Mouse (Mus musculus) left cerebral cortex, postnatal 36 days (tissue): Measurements from ENCODE around the gene Ddx55. TPM values are rescaled to one million over a fixed set of nuclear protein-coding genes. Genes with fewer than 3 reads are reported as not detected.
"Not testable (repeated sequence)": the region's sequence is repeated elsewhere in the genome, so short reads cannot be mapped to it uniquely, and the experiment has no call there.

Experiments used
- DNase-seq, 2 experiments: peaks; one replicate each; pipeline ENCODE4 v3.0.0; 2021 to 2022; ENCODE audit warnings: low spot score in 2 of 2, mixed read lengths in 1 of 2
- intact Hi-C: fragments of 180-260 bp; cut with DNase I; formaldehyde crosslinking; loops from one replicate; pipeline ENCODE4 v1.15.1; 2025
- total RNA-seq, 2 experiments: library from RNA; stranded (reverse); gene quantifications; 2 replicates each; pipeline ENCODE4 v1.2.3; 2021

Ddx55 gene
- total RNA-seq, 2 experiments from 2014 or later = 23.9 to 31.0 TPM

DNA sequence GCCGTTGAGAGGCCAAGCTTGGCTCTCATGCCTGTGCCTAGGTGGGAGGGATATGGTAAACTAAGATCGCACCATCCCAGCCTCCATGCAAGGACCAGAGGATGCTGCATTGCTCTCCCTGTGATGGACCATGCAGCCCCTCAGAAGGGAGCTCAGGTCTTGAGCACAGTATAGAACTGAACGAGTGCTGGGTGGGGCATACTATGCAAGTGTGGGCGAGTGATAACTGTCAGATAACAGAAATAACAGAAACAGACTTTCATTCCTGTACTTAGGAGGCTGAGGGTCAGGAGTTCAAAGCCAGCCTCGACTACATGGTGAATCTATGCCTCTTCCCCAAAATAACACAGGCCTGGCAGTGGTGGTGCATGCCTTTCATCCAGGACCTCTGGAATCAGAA, 17.6 kb upstream of the Ddx55 start:
- DNase-seq = no peak
- intact Hi-C loops = no loop called here

DNA sequence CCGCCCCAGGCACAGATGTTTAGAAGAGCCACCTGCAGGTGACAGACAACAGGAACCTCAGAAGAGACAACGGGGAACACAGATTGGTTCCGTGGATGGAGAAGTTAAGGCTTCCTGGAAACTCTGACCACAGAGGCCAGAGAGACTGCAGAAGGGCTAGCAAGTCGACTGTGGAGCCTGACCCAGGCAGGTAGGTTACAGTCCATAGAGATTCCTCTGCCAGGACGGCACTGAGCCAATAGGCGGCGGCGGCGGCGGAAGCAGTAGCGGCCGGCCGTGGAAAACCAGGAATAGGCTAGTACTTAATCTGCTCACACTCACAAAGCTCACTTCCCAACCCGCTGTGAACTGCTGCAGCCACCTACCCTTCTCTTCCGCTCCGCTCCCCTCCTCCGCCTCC, 15.9 kb upstream of the Ddx55 start:
- intact Hi-C loops = no loop called here
- peak in 1 of 2 experiments; percentile 38 for DNase-seq

DNA sequence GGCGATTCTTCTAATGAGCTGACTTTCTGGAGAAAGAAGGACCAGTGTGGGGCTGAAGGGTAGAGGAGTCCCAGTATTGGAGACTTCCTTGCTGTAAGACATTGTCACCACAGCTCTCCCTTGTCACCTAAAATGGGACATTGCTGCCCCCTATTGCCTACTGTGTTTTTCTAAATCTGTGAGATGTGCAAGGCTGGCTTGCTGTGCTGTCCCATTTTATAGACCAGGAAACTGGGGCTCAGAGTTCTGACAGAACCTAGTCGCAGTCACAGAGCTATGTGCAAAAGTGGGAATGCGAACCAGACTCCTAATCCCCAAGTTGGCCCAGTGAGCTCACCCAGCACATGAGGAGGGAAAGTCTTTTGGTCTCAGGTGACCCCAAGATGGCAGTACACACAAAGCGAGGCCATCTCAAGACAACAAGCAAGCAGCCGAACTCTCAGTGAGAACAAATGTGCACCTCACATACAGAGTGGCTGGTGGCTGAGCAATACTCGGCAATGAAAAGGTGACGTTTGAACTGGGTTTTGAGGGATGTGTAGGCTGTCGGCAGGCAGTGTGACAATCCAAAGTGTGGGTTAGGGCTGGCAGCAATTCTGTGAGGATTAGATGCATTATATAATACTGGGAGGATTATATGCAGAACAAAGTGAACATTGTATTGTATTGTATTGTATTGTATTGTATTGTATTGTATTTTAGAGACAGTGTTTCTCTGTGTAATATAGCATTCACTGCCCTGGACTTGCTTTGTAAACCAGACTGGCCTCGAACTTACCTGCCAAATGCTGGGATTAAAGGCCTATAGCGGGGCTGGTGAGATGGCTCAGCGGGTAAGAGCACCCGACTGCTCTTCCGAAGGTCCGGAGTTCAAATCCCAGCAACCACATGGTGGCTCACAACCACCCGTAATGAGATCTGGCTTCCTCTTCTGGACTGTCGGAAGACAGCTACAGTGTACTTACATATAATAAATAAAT, 13.6 kb upstream of the Ddx55 start:
- intact Hi-C loops = loop anchor here (2.0 kb wide), 1 partner anchor 114 kb away; no protein-coding TSS in a partner anchor
- peak; percentile 47 to 53 for DNase-seq

DNA sequence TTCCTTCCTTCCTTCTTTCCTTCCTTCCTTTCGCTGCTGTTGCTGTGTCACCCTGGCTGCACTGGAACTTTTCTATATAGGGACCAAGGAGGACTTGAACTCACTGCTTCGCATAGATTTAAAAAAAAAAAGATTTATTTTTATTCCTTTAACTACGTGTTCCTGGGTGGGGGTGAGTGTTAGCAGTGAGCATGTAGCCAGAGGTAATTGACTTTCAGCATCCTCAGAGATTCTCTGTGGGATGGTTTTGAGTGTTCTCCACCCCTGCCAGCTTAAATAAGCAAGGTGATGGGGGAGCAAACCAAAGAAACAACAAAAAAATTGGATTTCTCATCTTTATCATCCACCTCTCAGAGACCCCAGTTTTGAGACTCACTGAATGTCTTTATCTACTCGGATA, 12.8 kb upstream of the Ddx55 start:
- DNase-seq = no peak
- intact Hi-C loops = loop anchor here (2.0 kb wide), 1 partner anchor 115 kb away; no protein-coding TSS in a partner anchor

DNA sequence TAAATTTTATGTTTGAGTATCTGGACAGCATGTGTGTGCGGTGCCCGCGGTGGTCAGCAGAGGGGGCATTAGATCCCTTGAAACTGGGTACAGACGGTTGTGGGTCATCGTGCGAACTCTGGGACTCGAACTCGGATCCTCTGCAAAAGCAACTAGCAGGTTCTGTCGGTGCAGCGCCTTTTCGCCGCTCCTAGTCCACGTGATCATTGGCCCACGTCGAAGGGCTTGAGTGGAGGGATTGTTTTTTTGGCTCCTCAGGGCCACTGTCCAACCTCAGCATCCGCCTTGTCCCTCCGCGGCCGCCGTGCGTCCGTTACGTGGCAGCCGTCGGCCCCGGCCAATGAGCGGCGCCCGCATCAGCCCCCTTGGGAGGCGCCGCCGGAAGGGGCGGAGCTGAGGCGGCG, 12.3 kb upstream of the Ddx55 start, which contains the start of gene Tmed2:
Tmed2 (plus strand) TSS at position 313 of the 404 bp plus-strand sequence.
- DNase-seq = peak; percentile 97 to 99
- intact Hi-C loops = no loop called here

DNA sequence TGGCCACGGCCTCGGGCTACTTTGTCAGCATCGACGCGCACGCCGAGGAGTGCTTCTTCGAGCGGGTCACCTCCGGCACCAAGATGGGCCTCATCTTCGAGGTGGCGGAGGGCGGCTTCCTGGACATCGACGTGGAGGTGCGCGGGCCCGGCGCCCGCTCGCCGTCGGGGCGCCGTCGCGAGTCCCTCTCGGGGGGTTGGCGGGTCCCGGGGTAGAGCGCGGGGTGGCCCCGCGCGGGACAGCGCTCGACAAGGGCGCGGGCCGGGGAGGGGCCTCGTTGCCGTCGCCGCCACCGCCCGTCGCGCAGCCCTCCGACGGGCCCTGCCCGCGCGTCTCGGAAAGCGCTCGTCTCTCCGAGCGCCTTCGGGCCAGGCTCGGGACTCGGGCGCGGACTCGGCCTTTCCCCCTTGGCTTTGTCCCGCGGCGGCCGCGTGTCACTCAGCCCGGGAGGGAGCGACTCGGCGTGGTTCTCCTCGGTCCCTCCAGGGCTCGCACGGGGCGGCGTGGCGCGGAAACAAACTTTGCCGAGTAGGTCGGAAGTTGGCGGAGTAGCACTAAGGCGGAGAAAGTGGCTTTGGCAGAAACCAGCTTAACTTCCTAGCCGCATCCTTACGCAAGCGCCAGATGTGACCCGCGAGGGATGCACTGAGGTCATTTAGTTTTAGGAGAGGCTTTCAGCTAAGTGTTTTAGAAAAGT, 11.6 kb upstream of the Ddx55 start:
- peak; percentile 44 to 60 for DNase-seq
- intact Hi-C loops = no loop called here

DNA sequence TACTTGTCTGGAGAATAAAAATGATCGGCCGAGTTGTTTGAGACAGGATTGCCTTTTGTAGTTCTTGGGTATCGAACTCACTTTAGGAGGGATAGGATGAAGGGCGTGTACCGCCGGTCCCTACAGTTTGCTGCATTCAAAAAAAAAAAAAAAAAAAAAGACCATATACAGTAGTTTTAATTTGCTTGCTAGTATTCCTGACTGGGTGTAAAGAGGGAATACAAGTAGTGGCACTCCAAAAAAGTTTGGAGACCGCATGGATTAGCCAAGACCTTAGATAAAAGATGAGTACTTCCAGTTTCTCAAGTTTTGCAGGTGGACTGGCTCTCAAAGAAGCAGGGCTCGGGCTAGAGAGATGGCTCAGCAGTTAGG, 11.1 kb upstream of the Ddx55 start:
- intact Hi-C loops = no loop called here
- no peak for DNase-seq

DNA sequence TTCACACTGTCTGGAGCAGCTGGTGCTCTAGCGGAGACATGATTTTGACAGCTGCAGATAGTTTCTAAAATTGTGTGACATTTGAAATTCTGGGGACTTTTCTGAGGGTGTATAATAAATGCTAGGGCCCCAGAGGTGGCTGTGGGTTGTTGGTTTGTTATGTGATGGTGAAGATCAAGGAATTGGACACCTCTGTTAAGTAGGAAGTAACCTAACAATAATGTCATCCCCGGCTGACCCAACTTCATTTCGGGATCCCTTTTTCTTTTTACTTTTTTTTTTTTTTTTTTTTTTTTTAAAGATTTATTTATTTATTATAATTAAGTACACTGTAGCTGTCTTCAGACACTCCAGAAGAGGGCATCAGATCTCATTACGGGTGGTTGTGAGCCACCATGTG, 1.9 kb upstream of the Ddx55 start:
- intact Hi-C loops, DNase-seq: not testable (repeated sequence)

DNA sequence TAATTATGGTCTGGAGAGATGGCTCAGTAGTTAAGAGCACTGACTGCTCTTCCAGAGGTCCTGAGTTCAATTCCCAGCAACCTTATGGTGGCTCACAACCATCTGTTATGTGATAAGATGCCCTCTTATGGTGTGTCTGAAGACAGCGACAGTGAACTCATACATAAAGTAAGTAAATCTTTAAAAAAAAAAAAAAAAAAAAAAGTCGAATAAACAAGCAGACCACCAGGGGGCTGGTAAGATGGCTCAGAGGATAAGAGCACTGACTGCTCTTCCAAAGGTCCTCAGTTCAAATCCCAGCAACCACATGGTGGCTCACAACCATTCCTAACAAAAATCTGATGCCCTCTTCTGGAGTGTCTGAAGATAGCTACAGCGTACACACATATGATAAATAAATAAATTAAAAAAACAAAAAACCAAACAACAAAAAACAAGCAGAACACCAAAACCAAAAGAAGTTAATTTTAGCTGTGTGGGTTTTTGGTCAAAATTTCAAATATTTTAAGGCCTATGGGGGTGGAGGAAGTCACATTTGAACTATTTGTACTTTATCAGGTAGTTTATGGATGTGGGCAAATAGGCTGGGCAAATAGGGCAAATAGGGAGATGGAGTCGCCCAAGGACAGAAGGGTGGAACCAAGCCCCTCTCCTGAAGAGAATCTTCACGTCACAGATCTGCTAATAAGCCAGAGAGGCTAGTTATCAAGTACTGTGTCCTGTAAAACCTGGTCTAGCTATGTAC, 1.1 kb upstream of the Ddx55 start:
- DNase-seq, intact Hi-C loops: not testable (repeated sequence)

DNA sequence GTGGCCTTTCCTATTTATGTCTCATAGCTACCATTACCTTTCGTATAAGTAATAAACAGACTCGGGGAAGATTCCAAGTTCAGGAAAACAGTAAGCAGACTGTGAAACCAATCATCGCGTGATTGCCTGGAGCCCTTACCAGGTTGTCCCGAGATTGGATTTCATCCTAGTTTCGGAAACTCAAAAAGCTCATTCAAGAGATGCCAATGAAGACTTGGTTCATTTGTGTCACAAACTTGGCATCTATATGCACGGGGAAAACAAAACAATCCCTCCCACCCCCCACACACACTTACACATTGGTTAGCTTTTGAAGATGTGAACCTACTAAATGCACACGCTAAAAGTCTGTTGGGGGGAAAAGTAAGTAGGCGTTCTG, 581 bp upstream of the Ddx55 start:
- intact Hi-C loops = no loop called here
- no peak for DNase-seq

DNA sequence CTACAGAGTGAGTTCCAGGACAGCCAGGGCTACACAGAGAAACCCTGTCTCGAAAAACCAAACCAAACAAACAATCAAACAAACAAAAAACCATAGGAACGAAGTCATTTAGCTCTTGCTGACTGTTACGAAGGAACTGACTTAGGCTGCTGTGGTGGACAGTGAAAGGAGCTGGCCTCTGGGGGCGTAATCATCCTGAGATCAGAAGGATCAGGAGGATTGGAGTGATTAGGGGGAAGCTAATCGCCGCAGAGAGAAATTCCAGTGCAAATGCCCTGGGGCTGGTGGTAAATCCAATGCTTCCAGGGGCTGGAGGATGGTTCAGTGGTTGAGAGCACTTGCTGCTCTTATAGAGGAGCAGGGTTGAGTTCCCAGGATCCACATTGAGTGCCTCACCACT, 943 bp downstream of the Ddx55 start:
- DNase-seq = no peak
- intact Hi-C loops = no loop called here

DNA sequence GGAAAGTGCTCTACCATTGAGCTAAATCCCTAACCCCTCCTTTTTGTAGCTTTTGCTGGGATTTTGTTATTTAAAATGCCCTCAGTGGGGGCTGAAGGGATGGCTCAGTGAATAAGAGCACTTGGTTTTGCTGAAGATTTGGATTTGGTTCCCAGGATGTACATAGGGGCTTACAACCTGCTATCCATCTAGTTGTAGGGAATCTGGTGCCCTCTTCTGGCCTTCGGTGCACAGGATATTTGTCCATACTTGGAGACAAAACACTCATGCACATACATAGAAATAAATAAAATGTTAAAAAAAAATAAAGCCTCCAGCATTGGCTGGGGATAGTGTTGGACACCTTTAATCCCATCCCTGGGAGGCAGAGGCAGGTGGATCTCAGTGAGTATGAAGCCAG, 2.5 kb downstream of the Ddx55 start:
- intact Hi-C loops = no loop called here
- DNase-seq = no peak

DNA sequence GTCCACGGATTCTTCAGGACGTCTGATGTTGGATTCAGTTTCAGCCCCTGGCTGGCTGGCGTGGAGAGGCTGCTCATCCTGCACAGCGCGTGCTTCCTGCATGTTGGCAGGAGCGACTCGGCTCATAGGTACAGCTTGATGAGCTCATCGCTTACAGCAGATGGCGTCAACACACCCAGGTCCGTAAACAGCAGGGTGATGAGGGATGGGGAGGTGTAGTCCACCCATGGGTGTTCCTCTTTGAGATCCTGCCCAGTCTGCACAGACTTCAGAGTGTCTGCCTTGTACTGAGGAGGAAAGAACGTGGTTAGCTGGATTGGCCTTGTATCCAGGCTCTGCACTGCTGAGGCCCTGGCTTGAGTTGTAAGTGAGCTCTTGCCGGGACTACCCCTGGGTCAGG, 18.4 kb downstream of the Ddx55 start:
- intact Hi-C loops = no loop called here
- DNase-seq = peak; percentile 59 to 77

DNA sequence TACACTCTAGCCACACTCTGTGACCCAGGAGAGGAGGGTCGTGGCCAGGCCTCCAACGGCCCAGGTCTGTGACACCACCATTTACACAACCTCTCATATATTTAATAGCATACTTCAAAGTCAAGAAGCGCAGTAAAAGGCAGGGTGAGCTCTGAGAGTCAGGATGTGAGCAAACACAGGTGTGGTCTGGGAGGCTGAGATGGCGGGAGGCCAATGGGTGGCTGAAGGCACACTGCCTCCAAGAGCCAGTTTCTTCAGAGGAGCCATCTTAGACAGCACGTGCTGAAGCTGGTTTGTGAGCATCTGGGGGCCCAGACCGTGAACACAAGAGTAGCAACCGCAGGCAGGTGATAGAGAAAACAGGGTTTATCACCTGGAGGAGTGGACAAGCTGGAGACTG, 22.8 kb downstream of the Ddx55 start:
- intact Hi-C loops = no loop called here
- no peak for DNase-seq

DNA sequence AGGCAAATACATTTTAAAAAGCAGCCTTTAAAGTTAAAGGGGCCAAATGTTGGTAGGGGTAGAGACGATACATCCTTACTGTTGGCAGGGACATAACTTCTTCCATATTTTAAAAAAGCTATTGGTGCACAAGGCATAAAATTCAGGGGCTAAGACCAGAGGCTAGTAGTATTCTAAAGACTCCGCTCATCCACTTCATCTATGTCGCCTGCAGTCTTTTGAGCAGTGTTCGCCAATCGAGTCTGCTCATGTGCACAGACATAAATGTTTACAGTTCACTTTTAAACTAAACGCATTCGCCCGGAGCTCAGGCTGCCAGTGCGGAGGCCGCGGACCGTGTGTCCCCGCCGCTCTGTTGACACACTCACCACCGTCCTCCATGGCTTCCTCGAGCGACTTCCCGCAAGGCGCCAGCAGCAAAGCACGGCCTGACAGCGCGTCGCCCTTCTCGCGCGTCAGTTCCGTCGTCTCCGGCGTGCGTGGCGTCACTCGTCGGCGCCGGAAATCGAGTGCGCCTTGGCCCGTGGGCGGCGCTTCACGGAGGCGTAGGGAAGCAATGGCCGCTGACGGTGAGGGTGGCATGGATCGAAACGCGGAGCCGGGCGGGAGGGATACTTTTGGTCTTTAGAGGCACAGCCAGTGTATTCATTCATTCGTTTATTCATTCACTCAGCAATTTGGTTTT, 26.1 kb downstream of the Ddx55 start, which contains the start of the genes Eif2b1 and Gtf2h3:
Eif2b1 (minus strand) TSS at position 499 of the 685 bp plus-strand sequence.
Gtf2h3 (plus strand) TSS at position 508 of the 685 bp plus-strand sequence.
- DNase-seq = peak; percentile 94 to 97
- intact Hi-C loops = no loop called here

DNA sequence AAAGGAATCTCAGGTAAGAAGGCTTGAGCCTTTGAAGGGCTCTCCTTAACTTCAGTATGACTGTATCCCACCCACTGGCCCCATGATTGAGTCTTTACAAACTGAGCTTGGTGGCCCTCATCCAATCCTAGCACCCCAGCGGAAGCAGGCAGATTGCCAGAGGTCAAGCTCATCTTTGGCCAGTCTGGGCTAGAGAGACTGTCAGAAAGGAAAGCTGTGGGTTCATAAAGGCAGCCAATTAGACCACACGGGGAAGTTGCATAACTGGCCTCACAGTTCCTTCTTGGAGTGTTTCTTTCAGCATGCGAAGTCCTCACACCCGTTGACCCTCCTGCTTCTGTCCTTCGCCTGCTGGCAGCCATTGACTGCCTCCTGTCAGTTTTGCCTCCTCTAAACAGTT, 29.9 kb downstream of the Ddx55 start:
- DNase-seq = no peak
- intact Hi-C loops = no loop called here

DNA sequence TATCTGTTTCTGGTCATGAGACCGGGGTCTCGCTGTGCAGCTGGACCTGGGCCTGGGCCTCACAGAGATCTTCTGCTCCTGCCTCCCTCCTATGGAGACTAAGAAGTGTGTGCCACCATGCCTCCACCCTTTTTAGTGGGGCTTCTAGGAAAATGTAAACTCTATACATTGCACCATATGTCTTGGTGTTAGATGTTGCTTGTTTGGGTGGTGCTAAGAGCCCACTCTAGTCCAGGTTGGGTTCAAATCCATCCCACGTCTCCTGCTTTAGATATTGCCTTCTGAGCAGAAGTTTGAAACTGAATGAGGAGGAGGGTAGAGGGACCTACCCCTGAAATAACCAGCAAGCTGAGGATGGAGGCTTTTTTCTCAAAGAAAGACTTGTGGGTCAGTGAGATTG, 40.1 kb downstream of the Ddx55 start:
- intact Hi-C loops = no loop called here
- DNase-seq = no peak

DNA sequence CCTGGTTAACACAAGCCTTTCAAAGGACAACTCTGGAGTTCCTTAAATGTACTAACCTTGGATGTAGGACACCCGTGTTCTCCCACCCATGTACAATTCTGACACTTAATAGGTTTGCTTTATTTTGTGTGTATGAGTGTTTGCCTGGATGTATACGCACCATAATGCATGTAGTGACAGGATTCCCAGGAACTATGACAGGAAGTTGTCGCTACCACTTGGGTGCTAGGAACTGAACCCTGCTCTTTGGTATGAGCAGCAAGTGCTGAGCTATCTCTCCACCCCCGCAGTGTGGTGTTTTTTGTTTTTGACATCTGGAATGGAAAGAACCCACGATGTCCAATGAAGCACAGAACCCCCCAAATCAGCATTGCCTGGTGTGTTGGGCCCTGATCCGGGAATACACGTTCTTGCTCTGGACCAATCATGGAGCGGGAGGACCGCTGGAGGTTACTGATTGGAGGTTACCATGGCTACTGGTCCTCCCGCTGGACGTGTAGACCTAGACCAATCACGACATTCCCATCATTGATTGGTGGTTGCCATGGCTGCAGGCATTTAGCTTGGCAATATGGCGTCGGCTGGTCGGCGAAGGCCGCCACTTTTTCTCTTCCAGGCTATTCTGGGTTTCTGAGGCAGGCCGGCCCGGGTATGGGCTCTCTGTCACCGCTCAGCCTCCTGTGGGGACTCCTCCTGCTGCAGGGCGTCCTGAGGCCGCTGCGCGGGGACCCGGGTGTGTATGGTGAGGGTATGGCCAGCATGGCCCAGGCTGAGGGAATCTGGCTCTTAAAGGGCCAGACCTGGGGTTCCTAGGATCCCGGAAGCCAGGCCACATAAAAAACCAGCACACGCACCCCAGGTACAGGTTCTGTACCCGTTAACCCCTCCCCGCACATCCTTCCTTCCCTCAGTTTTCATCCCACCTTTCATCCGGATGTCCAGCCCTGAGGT, 45.8 kb downstream of the Ddx55 start:
- DNase-seq = peak; percentile 90 to 93
- intact Hi-C loops = no loop called here
